Mouse (Mus musculus) lung, adult 18-20 months (tissue): ENCODE measurements around the gene Sept1.
"Not testable (repeated sequence)": the region's sequence is repeated elsewhere in the genome, so short reads cannot be mapped to it uniquely, and the experiment has no call there.

Experiments used
- DNase-seq, 2 experiments: peaks; one replicate each; pipeline ENCODE4 v3.0.0; 2022; ENCODE audit warnings: mixed read lengths in 2 of 2

Sept1 gene

DNA sequence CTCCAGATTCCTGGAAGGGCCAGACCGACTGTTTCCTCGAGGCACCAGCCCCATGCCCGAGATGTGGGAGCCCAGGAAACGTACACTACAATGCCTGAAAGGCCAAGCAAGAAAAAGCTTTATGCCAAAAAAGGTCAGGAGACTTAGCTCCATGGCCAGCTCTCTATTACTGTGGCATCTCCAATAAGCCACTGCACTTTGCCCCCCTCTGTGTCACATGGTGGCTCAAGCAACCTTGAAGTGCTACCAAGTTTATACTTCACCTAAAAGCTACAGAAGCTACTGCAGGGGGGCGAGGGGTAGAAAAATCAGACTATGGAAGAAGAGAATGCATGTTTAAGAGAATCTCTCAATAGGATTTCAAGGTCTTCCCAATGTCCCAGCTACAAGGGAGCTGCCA, 39.9 kb downstream of the Sept1 start:
- no peak for DNase-seq

DNA sequence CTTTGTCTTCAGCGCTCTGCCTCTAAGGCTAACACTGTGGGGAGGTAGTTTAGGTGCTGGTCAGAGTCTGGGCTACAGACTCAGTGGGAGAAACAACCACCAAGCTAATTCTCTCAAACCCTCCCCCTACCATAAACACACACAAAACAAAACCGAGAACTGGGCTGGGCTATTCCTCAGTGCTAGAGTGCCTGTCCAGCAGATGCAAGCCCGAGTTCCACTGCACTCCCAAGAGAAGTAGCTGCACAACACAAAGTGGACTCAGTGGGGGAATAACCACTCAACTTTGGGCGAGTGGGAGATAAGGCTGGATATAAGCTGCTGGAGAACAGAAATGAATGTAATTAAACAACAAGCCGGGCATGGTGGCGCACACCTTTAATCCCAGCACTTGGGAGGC, 42.3 kb downstream of the Sept1 start:
- no peak for DNase-seq

DNA sequence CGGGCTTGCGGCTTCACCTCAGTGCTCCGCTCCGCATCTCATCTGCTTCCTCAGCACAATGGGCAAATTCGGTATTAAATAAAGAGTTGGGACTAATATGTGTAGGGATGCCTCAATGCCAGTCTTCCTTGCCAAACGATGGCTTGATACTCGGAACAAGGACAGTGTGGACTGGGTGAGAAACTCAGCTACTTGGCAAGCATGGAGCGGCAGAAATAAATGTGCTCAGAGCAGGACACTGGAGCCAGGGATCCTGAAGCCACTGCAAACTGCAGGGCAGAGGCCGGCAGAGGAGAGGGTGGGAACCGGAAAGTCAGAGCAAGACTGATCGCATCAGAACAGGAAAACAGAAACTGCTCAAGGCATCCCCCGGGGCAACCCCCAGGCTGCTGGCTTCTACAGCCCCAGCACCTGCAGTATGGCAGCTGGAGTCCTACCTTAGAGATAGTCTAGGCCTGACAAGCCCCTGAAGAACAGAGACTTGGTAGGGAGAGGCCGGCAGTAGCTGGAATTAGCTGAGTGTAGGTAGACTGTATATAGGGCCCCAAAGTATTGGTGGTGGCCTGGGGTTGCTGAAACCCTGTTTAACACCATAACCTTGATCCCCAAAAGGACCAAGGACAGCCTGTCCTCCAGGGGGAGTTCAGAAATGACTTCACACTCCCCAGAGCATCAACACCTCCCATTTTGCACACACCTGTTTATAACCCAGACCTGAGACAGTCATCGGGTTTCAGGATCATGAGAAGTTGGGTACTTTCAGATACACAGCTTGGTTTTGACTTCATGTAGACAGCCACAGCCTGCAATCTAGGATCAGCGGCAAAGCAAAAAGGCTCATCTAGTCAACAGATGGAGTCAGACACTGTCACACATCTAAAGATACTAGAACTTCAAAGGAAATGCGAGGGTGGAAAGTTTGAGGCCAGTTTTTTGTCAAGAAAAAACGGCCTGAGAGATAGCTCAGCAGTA, 44.3 kb downstream of the Sept1 start:
- DNase-seq, result no peak

DNA sequence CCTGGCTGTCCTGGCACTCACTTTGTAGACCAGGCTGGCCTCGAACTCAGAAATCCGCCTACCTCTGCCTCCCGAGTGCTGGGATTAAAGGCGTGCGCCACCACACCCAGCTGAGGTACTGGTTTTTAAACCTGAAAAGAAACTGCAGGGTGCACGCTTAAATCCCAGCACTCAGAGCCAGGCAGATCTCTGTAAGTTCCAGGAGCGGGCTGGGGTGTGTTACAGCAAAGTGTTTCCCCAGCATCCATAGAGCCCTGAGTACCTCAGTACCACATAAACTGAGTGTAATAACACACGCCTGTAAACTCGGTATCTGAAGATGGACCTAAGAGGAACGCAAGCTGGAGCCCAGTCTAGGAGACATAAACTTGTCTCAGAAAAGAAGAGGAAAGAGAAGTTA, 45.6 kb downstream of the Sept1 start:
- DNase-seq, result no peak

DNA sequence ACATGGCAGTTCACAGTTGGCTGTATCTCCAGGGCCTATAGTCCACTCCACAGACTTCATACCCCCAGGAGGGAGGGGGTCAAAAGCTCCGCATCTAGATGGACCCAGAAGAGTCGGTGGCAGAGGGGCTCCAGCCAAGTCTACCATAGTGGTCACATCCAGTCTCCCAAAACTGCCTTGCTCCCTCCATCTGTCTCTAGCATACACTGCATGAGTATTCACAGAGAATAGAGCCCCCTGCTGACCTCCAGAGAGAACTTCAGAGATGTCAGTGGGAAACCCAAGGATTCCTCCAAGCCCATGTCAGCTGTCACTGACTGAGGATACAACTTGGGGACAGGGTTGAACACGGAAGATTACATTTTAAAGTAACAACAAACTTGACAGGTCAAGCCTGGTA, 47.3 kb downstream of the Sept1 start:
- DNase-seq, result no peak

DNA sequence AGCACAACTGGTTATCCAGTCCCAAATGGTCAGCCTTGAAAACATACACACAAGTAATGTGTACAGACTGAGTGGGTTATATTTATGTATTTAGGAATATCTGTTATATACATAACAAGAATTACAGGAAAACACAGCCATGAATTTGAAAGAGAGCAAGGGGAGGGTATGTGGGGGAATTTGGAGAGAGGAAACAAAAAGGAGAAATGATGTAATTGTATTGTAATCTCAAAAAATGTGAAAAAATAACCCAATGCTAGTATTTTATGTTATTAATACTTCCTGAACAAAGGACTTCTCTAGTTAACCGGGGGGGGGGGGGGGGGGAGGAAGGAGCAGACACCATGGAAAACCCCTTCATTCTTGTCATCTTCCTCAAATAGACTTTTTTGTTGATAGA, 48.2 kb downstream of the Sept1 start:
- DNase-seq, result no peak

DNA sequence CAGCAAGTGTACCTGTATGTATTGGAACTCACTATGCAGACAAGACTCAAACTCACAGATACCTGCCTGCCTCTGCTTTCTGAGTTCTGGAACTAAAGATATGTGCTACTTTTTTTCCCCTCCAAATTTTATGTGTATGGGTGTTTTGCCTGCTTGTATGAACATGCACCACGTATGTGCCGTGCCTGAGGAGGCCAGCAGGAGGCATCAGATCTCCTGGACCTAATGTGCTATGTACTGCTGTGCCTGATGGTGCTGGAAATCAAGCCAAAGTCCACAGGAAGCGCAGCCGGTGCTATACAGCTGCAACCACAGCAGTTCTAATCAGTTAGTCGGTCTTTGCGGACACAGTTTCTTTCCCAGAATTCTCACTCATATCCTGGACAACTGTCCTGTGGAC, 49.1 kb downstream of the Sept1 start:
- no peak for DNase-seq

DNA sequence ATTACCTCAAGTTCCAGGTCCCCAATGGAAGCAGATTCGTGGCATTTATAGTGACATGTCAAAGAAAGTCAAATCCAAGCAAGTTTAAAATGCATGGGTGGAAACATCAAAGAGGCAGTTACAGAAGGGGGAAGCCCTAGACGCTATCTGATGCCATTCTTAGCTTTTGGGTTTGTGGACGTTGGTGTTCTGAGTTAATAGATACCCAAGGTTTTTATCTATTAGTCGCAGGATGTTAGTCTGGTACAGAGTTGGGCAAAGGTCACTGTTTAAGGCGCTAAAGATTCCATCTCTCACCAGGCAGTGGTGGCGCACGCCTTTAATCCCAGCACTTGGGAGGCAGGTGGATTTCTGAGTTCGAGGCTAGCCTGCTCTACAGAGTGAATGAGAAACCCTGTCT, 49.6 kb downstream of the Sept1 start:
- no peak for DNase-seq

DNA sequence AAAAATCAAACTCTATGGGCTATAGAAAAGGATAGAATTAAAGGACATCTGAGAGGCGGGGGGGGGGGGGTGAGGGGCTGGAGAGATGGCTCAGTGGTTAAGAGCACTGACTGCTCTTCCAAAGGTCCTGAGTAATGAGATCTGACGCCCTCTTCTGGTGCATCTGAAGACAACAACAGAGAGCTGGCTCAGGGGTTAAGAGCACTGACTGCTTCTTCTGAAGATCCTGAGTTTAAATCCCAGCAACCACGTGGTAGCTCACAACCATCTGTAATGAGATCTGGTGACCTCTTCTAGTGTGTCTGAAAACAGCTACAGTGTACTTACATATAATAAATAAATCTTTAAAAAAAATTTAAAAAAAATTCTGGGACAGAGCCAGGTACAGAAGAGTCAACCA, 51.2 kb downstream of the Sept1 start:
- DNase-seq, result not testable (repeated sequence)

DNA sequence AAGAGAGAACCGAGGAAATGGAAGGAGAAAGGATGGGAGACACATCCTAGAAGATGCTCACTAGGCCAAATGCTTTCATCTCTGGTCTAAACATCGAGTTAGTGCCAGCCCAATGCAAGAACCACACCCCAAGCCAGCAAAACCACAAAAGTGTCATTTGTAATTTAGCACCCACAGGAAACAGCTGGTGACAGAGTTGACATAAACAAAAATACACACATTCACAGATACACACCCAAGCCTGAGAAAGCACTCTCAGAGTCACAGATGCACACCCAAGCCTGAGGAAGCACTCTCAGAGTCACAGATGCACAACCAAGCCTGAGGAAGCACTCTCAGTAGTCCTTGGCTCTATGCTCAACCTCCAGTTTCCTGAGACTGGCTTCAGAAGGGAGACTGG, 52.1 kb downstream of the Sept1 start:
- no peak for DNase-seq

DNA sequence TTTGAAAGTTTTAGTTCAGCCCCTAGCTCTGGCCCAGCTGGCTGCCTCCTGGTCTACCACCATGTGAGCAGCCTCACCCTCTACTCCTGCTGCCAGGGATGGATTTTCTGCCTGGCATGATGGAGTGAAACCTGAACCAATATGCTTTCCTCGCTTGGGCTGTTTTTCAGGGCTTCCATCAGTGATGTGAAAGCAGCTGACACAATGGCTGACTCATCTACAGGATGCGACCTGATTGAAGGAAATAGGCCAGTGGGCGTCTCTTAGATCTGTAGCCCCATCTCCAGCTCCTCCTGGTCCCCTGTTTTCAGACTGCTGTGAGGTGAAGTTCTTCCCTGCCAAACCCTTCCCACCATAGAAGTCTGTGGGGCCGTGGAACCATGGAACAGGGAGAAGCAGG, 56.0 kb downstream of the Sept1 start:
- DNase-seq, result no peak

DNA sequence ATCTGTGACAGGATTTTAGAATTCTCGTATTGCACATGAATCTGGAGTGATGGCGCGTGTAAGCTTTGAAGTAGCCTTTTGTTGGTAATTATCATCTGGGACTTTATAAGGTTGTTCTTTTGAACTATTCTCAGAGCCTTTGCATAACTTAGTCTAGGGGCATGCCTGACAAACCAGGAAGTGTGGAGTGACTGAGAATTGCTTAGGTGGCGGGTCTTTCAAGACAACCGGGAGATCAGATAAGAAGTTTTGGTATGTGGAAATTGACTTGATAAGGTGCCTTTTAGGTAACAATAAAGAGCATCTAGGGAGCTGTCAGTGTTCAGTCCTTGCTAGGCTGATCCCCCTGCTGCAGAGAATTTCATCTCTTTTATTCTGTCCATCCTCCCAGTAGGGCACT, 66.4 kb downstream of the Sept1 start:
- no peak for DNase-seq

DNA sequence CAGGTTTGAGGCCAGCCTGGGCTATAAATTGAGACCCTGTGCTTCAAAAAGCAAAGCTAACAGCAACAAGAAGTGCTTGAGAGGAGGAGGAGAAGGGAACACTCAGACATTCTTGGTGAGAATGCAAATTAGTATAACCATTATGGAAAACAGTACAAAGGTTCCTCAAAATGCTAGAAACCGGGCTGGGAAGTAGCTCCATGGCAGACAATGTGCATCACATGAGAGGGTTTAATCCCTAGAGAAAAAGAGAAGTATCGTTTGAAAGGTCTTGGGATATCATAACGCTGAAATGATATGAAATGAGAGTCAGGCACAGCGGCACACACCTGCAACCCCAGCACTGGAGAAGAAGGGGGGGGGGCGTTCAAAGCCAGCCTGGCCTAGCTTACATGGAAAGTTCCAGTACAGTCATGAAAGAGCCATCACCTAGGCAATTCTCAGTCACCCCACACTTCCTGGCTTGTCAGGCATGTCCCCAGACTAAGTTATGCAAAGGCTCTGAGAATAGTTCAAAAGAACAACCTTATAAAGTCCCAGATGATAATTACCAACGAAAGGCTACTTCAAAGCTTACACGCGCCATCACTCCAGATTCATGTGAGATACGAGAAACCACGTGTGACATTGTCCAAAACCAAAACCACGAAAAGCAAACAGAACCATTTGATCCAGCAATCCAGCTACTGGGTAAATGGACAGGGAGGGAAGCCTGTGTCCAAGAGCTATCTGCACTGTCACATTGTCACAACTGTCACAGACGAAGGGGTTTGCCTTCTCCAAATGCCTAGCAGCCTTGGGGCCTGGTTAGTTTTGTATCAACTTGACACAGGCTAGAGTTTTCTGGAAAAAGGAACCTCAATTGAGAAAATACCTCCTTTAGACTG, 67.1 kb downstream of the Sept1 start:
- no peak for DNase-seq
